Mouse (Mus musculus) thymus, adult 2 months (tissue): Measurements from ENCODE around the gene 1700029J07Rik.

Source experiments
- CTCF ChIP-seq: fragments of 200-500 bp; IDR thresholded peaks from 2 replicates; pipeline ENCODE4 v1.5.1; 2012; ENCODE audit warnings: mild to moderate bottlenecking, control low read depth, low read length, moderate library complexity, borderline replicate concordance; ENCODE audit not compliant: control insufficient read depth, poor library complexity, insufficient read depth; ENCODE audit errors: extremely low read depth
- POLR2A ChIP-seq: fragments of 200-500 bp; IDR thresholded peaks from 2 replicates; pipeline ENCODE4 v1.6.1; 2012; ENCODE audit warnings: mild to moderate bottlenecking, low read length, control low read depth, moderate library complexity; ENCODE audit not compliant: control insufficient read depth, poor library complexity, insufficient read depth; ENCODE audit errors: extremely low read depth

- TF ChIP-seq CTCF (peak; percentile 31; the same call in 1 of the 2 replicates), POLR2A (no peak)
Observed at GRCm38 (mm10) chr8:45970894-45971293, 4.2 kb downstream of the 1700029J07Rik start.
